Comparison of ENCODE assay signal across 15 mouse cellular contexts in genomic region chr6:8105870-8106706, GRCm38 (mm10).
DNase-seq lines count a peak whose midpoint lies in the region; ATAC-seq lines count a peak whose summit lies in the region.
"Had no signal": no experiment of that assay in that cellular context is flagged by ENCODE, and none has a peak within 500 bp of the region (broad histone marks: within the 10 kb centered on the region; RNA-seq: fewer than 3 reads in every experiment).

No protein-coding gene starts in this region.

- peak; percentile 94 for ATAC-seq in heart, embryonic 16.5 days (replicated peaks; ENCODE audit: extremely low read depth, insufficient read depth, low FRiP score)
- no peak for ATAC-seq in erythroid progenitor cell, adult 5-6 weeks (replicated peaks; ENCODE audit: low FRiP score, poor library complexity, severe bottlenecking)
- ATAC-seq in hindbrain, embryonic 13.5 days (ENCODE audit: low FRiP score) = no peak

- DNase-seq in heart, adult 18-20 months = peak; percentile 49 to 73
- DNase-seq in heart, postnatal 25 days (ENCODE audit: low spot score) = no peak
- peak; percentile 90 for DNase-seq in 416B (ENCODE audit: low read depth)
- peak; percentile 16 for DNase-seq in c-Kit-positive CD71-negative TER-119-negative erythroid progenitor cells, embryonic 14.5 days (ENCODE audit: low read depth)
- no peak for DNase-seq in left cerebral cortex, postnatal 25 days (ENCODE audit: low spot score in 2 of 2)
- DNase-seq: cerebellum, adult 2 months; gastrocnemius, postnatal 36 days; kidney, adult 11 months; layer of hippocampus, postnatal 36 days; liver, embryonic 13.5 days had no signal

- 40% methylated on average over 10 of the region's 10 CpGs for WGBS in heart, embryonic 16.5 days
- 80% methylated on average over 10 of the region's 10 CpGs for WGBS in hindbrain, embryonic 13.5 days

- peaks cover 11% of the 10 kb centered on the region for H3K4me1 ChIP-seq in heart, embryonic 16.5 days (ENCODE audit: control insufficient read depth, insufficient read depth, low read length)
- no peaks in the 10 kb centered on the region for H3K4me1 ChIP-seq in hindbrain, embryonic 13.5 days (replicated peaks)
- H3K4me1 ChIP-seq: embryonic facial prominence, embryonic 13.5 days; liver, embryonic 13.5 days; stomach, embryonic 15.5 days had no signal

- intact Hi-C loops in heart, postnatal 25 days (cut with DNase I) = no loop called here
- intact Hi-C loops in left cerebral cortex, postnatal 25 days (cut with DNase I) = no loop called here

- no peaks in the 10 kb centered on the region for H3K36me3 ChIP-seq in heart, embryonic 16.5 days (ENCODE audit: control insufficient read depth, insufficient read depth)
- no peaks in the 10 kb centered on the region for H3K36me3 ChIP-seq in hindbrain, embryonic 13.5 days
- H3K36me3 ChIP-seq: embryonic facial prominence, embryonic 13.5 days; liver, embryonic 13.5 days; stomach, embryonic 15.5 days had no signal

- H3K27ac ChIP-seq in heart, embryonic 16.5 days (ENCODE audit: low read length) = peak overlapping the region; percentile 78
- H3K27ac ChIP-seq in hindbrain, embryonic 13.5 days = no peak overlapping the region
- H3K27ac ChIP-seq: embryonic facial prominence, embryonic 13.5 days; liver, embryonic 13.5 days; stomach, embryonic 15.5 days had no signal

- H3K9me3 ChIP-seq in heart, embryonic 16.5 days (replicated peaks; ENCODE audit: control insufficient read depth, low read length) = no peaks in the 10 kb centered on the region
- H3K9me3 ChIP-seq in hindbrain, embryonic 13.5 days = no peaks in the 10 kb centered on the region
- H3K9me3 ChIP-seq: embryonic facial prominence, embryonic 13.5 days; liver, embryonic 13.5 days; stomach, embryonic 15.5 days had no signal

- H3K4me3 ChIP-seq in heart, embryonic 16.5 days (ENCODE audit: low read length) = no peak overlapping the region
- no peak overlapping the region for H3K4me3 ChIP-seq in hindbrain, embryonic 13.5 days
- H3K4me3 ChIP-seq: embryonic facial prominence, embryonic 13.5 days; liver, embryonic 13.5 days; stomach, embryonic 15.5 days had no signal

- no peaks in the 10 kb centered on the region for H3K27me3 ChIP-seq in heart, embryonic 16.5 days (ENCODE audit: control insufficient read depth, insufficient read depth, low read length)
- no peaks in the 10 kb centered on the region for H3K27me3 ChIP-seq in hindbrain, embryonic 13.5 days
- H3K27me3 ChIP-seq: embryonic facial prominence, embryonic 13.5 days; liver, embryonic 13.5 days; stomach, embryonic 15.5 days had no signal

- H3K9ac ChIP-seq in heart, embryonic 16.5 days (ENCODE audit: low read length) = no peak overlapping the region
- no peak overlapping the region for H3K9ac ChIP-seq in hindbrain, embryonic 13.5 days
- H3K9ac ChIP-seq: embryonic facial prominence, embryonic 13.5 days; liver, embryonic 13.5 days; stomach, embryonic 15.5 days had no signal

- H3K4me2 ChIP-seq in heart, embryonic 16.5 days (ENCODE audit: low read depth, low read length) = peak overlapping the region; percentile 28; the same call in 1 of the 2 replicates
- H3K4me2 ChIP-seq in hindbrain, embryonic 13.5 days = no peak overlapping the region
- H3K4me2 ChIP-seq: embryonic facial prominence, embryonic 13.5 days; liver, embryonic 13.5 days; stomach, embryonic 15.5 days had no signal

Comparison
In these comparisons a context has a peak if more than half of its experiments do, and no peak if none do; other contexts are left out.
1. DNase-seq: peak in heart, adult 18-20 months (2 of 2), 416B (single experiment) and c-Kit-positive CD71-negative TER-119-negative erythroid progenitor cells, embryonic 14.5 days (single experiment); none in heart, postnatal 25 days (single experiment) and left cerebral cortex, postnatal 25 days (0 of 2).